Mouse (Mus musculus): ENCODE measurements around the gene Hbq1b. TPM values are rescaled to one million over a fixed set of nuclear protein-coding genes. Genes with fewer than 3 reads are reported as not detected.

The Hbq1b gene
- not detected for total RNA-seq (2023)

GRCm38 (mm10) chr11:32286695-32287492 lies at the start of gene Hbq1b:
Gene Hbq1b, plus strand, starts transcription at chr11:32286965.

GRCm38 (mm10) chr11:32267188-32267884 lies 19.4 kb upstream of the Hbq1b start, which contains the start of gene Nprl3:
Gene Nprl3, minus strand, starts transcription at chr11:32267707.

DNA sequence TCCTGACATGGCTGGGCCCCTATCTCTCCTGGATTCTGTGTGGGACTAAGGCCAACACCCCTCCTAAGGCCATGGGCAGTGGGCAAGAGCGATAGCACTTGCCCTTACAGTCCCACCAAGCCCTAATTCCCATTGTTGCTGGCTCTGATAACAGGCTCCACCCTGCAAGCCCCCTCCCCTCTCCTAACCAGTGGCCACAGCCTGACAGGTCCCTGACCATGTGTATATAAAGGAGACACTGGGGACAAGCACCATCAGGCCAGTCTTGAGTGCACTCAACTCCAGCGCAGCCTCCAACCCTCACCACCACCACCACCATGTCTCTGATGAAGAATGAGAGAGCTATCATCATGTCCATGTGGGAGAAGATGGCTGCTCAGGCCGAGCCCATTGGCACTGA lies 10.4 kb upstream of the Hbq1b start, which contains the start of gene Hba-x:
Gene Hba-x (plus strand): TSS at position 54 of the 400 bp plus-strand sequence.

GRCm38 (mm10) chr11:32283091-32283777 lies 3.5 kb upstream of the Hbq1b start, which contains the start of gene Hba-a1:
Gene Hba-a1, plus strand, starts transcription at chr11:32283511.

GRCm38 (mm10) chr11:32296203-32296602 lies 9.4 kb downstream of the Hbq1b start, which contains the start of gene Hba-a2:
Gene Hba-a2, plus strand, starts transcription at chr11:32296489.

DNA sequence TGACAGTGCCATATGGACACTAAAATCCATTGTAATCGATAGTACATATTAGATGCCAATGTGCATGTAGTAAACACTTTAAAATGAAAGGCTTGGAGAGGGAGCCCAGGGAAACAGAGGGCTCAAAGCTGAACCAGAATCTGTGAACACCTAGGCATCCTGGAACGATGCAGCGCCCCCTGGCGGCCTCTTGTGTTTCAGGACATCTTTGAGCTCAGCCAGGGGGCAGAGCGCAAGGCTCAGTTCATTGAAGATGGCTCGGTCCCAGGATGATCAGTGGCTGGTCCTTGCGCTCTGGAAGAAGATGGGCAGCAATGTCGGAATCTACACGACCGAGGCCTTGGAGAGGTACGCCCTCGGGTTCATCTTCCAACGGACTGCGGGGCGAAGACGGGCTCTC lies 13.1 kb downstream of the Hbq1b start, which contains the start of gene Hbq1a:
Gene Hbq1a (plus strand): TSS at position 205 of the 400 bp plus-strand sequence.

Other genes with a start within 250 kb of the Hbq1b start
- gene Il9r, start 86.7 kb upstream of the Hbq1b start, total RNA-seq (2023): 1 to 10 TPM in 1 of 2 experiments, under 1 TPM in 1; 0.68 to 3.4 TPM
- gene Snrnp25, start 81.5 kb upstream of the Hbq1b start, total RNA-seq (2023): 10 to 100 TPM; 11.6 to 15.5 TPM
- 1 to 10 TPM; 1.1 to 3.3 TPM for gene Rhbdf1, start 64.7 kb upstream of the Hbq1b start, total RNA-seq (2023)
- 10 to 100 TPM; 26.6 to 26.7 TPM for gene Mpg, start 60.5 kb upstream of the Hbq1b start, total RNA-seq (2023)
- 10 to 100 TPM; 60.4 to 65.6 TPM for gene Nprl3, start 19.3 kb upstream of the Hbq1b start, total RNA-seq (2023)
- not detected for gene Hba-x, start 10.6 kb upstream of the Hbq1b start, total RNA-seq (2023)
- 10 to 100 TPM; 19.0 to 64.4 TPM for gene Hba-a1, start 3.5 kb upstream of the Hbq1b start, total RNA-seq (2023)
- gene Hba-a2, start 9.5 kb downstream of the Hbq1b start, total RNA-seq (2023): 10 to 100 TPM; 10.9 to 33.4 TPM
- gene Hbq1a, start 13.1 kb downstream of the Hbq1b start, total RNA-seq (2023): not detected
- gene Sh3pxd2b, start 60.9 kb downstream of the Hbq1b start, total RNA-seq (2023): under 1 TPM in 1 of 2 experiments, not detected in 1; 0.20 TPM
- 1 to 10 TPM; 4.3 to 4.9 TPM for gene Ubtd2, start 168.4 kb downstream of the Hbq1b start, total RNA-seq (2023)
- 1 to 10 TPM; 3.6 to 4.3 TPM for gene Efcab9, start 245.1 kb downstream of the Hbq1b start, total RNA-seq (2023)
- 100 to 1,000 TPM; 258 to 267 TPM for gene Stk10, start 246.3 kb downstream of the Hbq1b start, total RNA-seq (2023)